Mouse (Mus musculus) small intestine, adult 2 months (tissue): ENCODE data around the gene Naaladl2. TPM values are rescaled to one million over a fixed set of nuclear protein-coding genes. Genes with fewer than 3 reads are reported as not detected.

ENCODE experiments used
- H3K27ac ChIP-seq: fragments of 200-500 bp; 2 replicates; pipeline ENCODE4 v1.5.1; 2012; ENCODE audit warnings: low read depth, low read length, control low read depth, inconsistent platforms; ENCODE audit not compliant: insufficient read depth
- H3K27me3 ChIP-seq: fragments of 200-500 bp; 2 replicates; pipeline ENCODE4 v1.6.1; 2012; ENCODE audit warnings: mild to moderate bottlenecking, moderate library complexity, low read length, inconsistent platforms; ENCODE audit not compliant: control insufficient read depth, insufficient read depth
- H3K36me3 ChIP-seq: fragments of 200-500 bp; 2 replicates; pipeline ENCODE4 v1.6.1; 2012; ENCODE audit warnings: mild to moderate bottlenecking, low read length, control low read depth, inconsistent platforms; ENCODE audit not compliant: control insufficient read depth, insufficient read depth
- H3K4me1 ChIP-seq: fragments of 200-500 bp; 2 replicates; pipeline ENCODE4 v1.6.1; 2012; ENCODE audit warnings: low read length, inconsistent platforms, mixed read lengths; ENCODE audit not compliant: control insufficient read depth, insufficient read depth, insufficient read length
- H3K4me3 ChIP-seq: fragments of 200-500 bp; 2 replicates; pipeline ENCODE4 v1.5.1; 2012; ENCODE audit warnings: low read depth, mild to moderate bottlenecking, control low read depth, inconsistent platforms, low read length, moderate library complexity
- CTCF ChIP-seq: fragments of 200-500 bp; IDR thresholded peaks from 2 replicates; pipeline ENCODE4 v1.5.1; 2012; ENCODE audit warnings: low read depth, mild to moderate bottlenecking, control low read depth, inconsistent platforms, low read length, moderate library complexity, mixed read lengths; ENCODE audit not compliant: insufficient replicate concordance, insufficient read length; ENCODE audit errors: extremely low read depth
- POLR2A ChIP-seq: fragments of 200-500 bp; IDR thresholded peaks from 2 replicates; pipeline ENCODE4 v1.6.1; 2012; ENCODE audit warnings: low read depth, mild to moderate bottlenecking, control low read depth, inconsistent platforms, low read length, moderate library complexity
- WGBS: fragments of 180-500 bp; shearing (Covaris S2); methylation state at CpG from one replicate; pipeline ENCODE4 v1.1.7; 2018; 5-methylcytosine and 5-hydroxymethylcytosine counted together
- polyA plus RNA-seq: library from polyadenylated mRNA; depleted of rRNA; stranded (reverse); fragments of >200 nt; gene quantifications from 2 replicates; pipeline ENCODE4 v1.2.3, GENCODE M21; 2012

Naaladl2 gene
- polyA plus RNA-seq, 1 experiment, result 0.25 TPM

DNA sequence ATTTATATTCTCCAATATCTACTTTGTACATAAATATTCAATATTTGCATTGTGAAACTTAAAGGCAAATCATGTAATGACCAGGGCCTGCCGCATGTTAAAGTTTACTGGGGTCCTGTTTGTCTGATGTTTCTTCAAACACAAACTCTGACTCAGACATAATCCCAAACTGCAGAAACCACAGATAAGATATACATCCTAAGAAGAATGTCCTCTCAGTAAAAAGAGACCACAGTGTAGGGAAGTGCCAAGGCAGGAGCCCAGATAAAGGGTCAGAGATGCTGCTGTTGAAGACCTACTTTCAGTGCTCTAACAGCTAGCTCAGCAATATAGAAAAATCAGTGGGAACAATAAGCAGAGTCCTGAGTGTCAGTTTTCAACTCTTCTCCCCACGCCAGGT lies 201.9 kb downstream of the Naaladl2 start:
- 74% methylated on average over 2 of the region's 2 CpGs for WGBS
- no peaks in the 10 kb centered on the region for H3K36me3 ChIP-seq
- H3K27ac ChIP-seq, result no peak overlapping the region
- no peaks in the 10 kb centered on the region for H3K27me3 ChIP-seq
- TF ChIP-seq POLR2A, result no peak
- TF ChIP-seq CTCF, result no peak
- no peak overlapping the region for H3K4me3 ChIP-seq
- no peaks in the 10 kb centered on the region for H3K4me1 ChIP-seq

DNA sequence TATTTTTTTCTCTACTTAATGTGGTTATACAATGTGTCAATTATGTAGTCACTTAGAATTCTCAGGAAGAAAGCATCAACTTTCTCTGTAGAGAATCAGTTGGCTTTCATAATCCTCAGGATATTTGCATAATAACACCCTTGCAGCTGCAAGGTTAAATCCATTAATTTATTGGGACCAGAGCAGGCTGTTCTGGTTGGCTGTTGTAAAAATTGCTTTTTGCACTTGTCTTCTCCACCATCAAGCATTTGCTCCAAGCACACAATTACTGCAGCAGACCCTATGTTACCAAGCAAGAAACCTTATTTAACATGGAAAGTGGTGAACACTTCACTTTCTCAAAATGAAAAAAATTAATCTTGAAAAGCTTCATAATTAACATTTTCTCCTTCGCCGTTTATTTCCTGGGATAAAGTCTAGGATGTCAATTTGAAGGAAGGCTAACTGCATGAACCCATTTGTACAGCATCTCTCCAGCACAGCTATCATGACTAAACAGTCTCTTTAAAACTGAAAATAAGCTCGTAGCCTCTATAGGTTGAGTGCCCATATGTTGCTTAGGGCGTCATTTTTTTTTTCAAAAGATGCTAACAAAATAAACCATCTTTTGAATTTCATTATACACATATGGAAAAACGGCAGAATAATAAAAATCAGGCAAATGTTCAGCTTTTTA lies 205.4 kb downstream of the Naaladl2 start:
- Histone ChIP-seq H3K27me3 (no peaks in the 10 kb centered on the region), H3K27ac (no peak overlapping the region), H3K4me1 (no peaks in the 10 kb centered on the region), H3K4me3 (no peak overlapping the region), H3K36me3 (no peaks in the 10 kb centered on the region)
- TF ChIP-seq POLR2A (no peak), CTCF (no peak)
- WGBS, result 84% methylated on average over 5 of the region's 5 CpGs

DNA sequence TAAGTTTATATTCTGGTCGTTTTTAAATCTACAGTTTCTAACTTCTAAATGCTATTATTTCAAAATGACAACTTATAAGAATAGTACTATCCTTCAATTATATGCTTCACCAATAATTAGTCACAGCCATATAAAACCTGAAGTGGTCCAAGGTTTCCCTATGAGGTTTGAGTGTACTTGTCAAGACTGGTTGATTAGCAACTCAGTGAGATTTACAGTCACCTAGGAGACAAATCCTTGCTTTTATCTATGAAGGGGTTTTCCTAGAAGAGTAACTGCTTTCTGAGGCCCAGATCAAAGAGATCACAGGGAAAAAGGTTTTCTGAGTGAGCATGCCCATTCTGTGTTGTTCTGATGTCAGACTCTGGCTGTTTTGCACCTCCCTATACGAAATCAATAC lies 222.2 kb downstream of the Naaladl2 start:
- WGBS, result 27% methylated on average over 2 of the region's 2 CpGs
- Histone ChIP-seq H3K27ac (no peak overlapping the region), H3K4me1 (no peaks in the 10 kb centered on the region), H3K27me3 (no peaks in the 10 kb centered on the region), H3K36me3 (no peaks in the 10 kb centered on the region), H3K4me3 (no peak overlapping the region)
- TF ChIP-seq POLR2A (no peak), CTCF (no peak)

DNA sequence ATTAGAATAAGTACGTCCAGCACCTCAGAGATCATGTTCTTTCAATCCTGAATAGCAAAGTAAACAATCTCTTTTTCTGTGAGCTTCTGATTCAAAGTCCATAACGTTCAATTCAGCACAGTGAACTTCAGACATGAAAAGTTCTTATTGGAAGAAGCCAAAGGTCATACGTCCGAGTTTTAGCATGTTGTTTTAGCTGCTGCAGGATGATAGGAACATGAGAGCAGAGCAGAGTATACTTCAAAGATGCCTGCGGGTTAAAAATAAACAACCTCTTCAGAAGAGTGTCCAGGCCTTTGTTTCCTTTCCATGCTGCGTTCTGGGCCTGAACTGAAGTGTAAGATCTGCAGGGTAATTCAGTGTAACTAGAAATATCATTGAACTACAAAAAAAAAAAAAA lies 222.7 kb downstream of the Naaladl2 start:
- TF ChIP-seq CTCF (no peak), POLR2A (no peak)
- H3K27me3 ChIP-seq, result no peaks in the 10 kb centered on the region
- H3K36me3 ChIP-seq, result no peaks in the 10 kb centered on the region
- H3K4me3 ChIP-seq, result no peak overlapping the region
- no peak overlapping the region for H3K27ac ChIP-seq
- no peaks in the 10 kb centered on the region for H3K4me1 ChIP-seq
- 17% methylated on average over 6 of the region's 6 CpGs for WGBS

DNA sequence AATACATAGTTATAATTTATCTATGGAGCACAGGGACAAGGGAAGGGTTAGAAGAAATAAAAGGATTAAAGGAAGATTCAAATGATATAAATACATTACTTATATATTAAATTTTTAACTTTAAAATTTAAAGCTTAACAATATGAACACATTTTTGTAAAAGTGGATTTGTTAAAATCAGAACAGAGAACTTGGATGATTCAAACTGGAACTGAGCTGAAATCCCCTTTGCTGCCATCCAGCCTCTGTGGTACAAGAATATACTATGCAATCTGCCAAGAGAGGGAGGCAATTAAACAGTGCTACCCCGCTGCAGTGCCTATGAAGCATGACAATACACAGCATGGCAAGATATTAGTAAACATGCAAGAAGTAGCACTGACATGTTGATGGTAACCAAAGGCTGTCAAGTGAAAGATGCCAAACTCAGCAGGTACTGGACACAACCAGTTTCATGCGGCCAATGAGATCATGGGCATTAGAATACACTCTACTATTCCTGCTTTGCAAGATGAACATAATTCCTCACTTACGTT lies 238.6 kb downstream of the Naaladl2 start:
- Histone ChIP-seq H3K27ac (no peak overlapping the region), H3K4me1 (no peaks in the 10 kb centered on the region), H3K36me3 (no peaks in the 10 kb centered on the region), H3K27me3 (no peaks in the 10 kb centered on the region), H3K4me3 (no peak overlapping the region)
- TF ChIP-seq POLR2A, result no peak
- no peak for TF ChIP-seq CTCF
- 85% methylated on average over 3 of the region's 3 CpGs for WGBS

DNA sequence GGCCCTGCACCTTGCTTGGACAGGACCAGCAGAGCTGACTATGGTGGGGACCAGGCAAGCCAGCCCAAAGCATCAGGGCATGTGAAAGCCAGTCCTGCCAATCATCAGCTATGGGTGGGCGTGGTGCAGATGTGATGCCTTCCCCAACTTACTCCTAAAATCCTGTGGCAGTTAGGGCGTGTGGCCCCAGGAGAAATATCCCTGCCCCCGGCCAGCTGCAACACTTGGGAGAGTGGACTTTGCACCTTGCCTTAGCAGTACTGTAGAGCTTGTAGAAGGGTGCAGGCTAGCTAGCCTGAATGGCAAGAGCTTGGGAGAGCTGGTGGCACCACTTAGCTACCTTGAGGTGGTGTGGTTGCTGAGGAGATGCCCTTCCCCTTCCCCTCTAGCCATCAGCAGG lies 255.3 kb downstream of the Naaladl2 start:
- Histone ChIP-seq H3K27me3 (no peaks in the 10 kb centered on the region), H3K4me1 (no peaks in the 10 kb centered on the region), H3K4me3 (no peak overlapping the region), H3K27ac (no peak overlapping the region), H3K36me3 (no peaks in the 10 kb centered on the region)
- TF ChIP-seq POLR2A (no peak), CTCF (no peak)
- 50% methylated on average over 3 of the region's 3 CpGs for WGBS

DNA sequence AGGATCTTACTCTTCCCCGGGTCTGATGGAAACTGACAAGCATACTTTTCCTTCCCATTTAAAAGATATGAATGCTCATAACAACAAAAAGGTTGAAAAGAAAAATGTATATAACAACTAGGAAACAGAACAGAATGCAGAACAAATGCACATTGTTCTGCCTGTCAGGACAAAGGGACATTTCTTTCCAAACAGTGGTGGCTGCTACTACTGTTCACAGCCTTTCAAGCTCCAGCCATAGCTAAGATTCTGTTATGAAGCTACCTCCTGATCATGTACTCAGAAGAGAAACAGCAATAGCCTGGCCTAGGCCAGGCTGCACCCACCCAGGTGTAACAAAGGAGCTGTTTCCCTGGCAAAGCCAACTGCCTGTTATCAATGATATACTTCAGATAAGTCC lies 271.8 kb downstream of the Naaladl2 start:
- 89% methylated on average over 1 of the region's 1 CpGs for WGBS
- Histone ChIP-seq H3K4me3 (no peak overlapping the region), H3K36me3 (no peaks in the 10 kb centered on the region), H3K27me3 (no peaks in the 10 kb centered on the region), H3K4me1 (no peaks in the 10 kb centered on the region), H3K27ac (no peak overlapping the region)
- TF ChIP-seq POLR2A, result no peak
- TF ChIP-seq CTCF, result no peak
